Mouse (Mus musculus) embryonic facial prominence, embryonic 11.5 days (tissue): ENCODE measurements at regions not wholly inside any gene's neighbourhood (a gene's known extent, or its start where the extent isn't known, plus 50 kb on each side); places are given as distances from the start of the nearest gene placed in this dataset.

Source experiments
- ATAC-seq: fragments of 200-750 bp; cut with Nextera tagmentation; replicated peaks from 2 replicates; pipeline ENCODE4 v1.8.0; 2017; ENCODE audit warnings: low read depth; ENCODE audit not compliant: insufficient number of reproducible peaks, low FRiP score, low TSS enrichment
- DNase-seq: peaks from one replicate; pipeline ENCODE4 v3.0.0-alpha.2; 2015; ENCODE audit warnings: low spot score
- H3K27ac ChIP-seq: fragments of 300-500 bp; sonication (generic); replicated peaks from 2 replicates; pipeline ENCODE4 v1.5.1; 2014; ENCODE audit warnings: mild to moderate bottlenecking, low read depth, low read length, control low read depth
- H3K27me3 ChIP-seq: fragments of 300-500 bp; sonication (generic); 2 replicates; pipeline ENCODE4 v1.6.1; 2014; ENCODE audit warnings: mild to moderate bottlenecking, low read length, moderate library complexity, mixed read lengths; ENCODE audit not compliant: control insufficient read depth, insufficient read depth
- H3K36me3 ChIP-seq: fragments of 300-500 bp; sonication (generic); replicated peaks from 2 replicates; pipeline ENCODE4 v1.6.1; 2014; ENCODE audit warnings: low read depth, mild to moderate bottlenecking, low read length, moderate library complexity, mixed read lengths; ENCODE audit not compliant: control insufficient read depth, insufficient read depth
- H3K4me1 ChIP-seq: fragments of 300-500 bp; sonication (generic); 2 replicates; pipeline ENCODE4 v1.6.1; 2014; ENCODE audit warnings: low read length, mixed read lengths; ENCODE audit not compliant: control insufficient read depth, insufficient read depth
- H3K4me2 ChIP-seq: fragments of 300-500 bp; sonication (generic); 2 replicates; pipeline ENCODE4 v1.6.1; 2014; ENCODE audit warnings: low read depth, mild to moderate bottlenecking, control low read depth, low read length, moderate library complexity
- H3K4me3 ChIP-seq: fragments of 300-500 bp; sonication (generic); 2 replicates; pipeline ENCODE4 v1.5.1; 2014; ENCODE audit warnings: low read depth, low read length, control low read depth
- H3K9ac ChIP-seq: fragments of 300-500 bp; sonication (generic); replicated peaks from 2 replicates; pipeline ENCODE4 v1.6.1; 2014; ENCODE audit warnings: mild to moderate bottlenecking, control low read depth, low read length
- H3K9me3 ChIP-seq: fragments of 300-500 bp; sonication (generic); replicated peaks from 2 replicates; pipeline ENCODE4 v1.6.1; 2016; ENCODE audit warnings: mild to moderate bottlenecking, low read length, inconsistent platforms, mixed read lengths; ENCODE audit not compliant: control insufficient read depth
- WGBS: fragments of 180-500 bp; shearing (Covaris S2); extraction: QIAGEN DNeasy Blood & Tissue Kit; methylation state at CpG from one replicate; pipeline ENCODE4 v1.1.7; 2014; 5-methylcytosine and 5-hydroxymethylcytosine counted together

DNA sequence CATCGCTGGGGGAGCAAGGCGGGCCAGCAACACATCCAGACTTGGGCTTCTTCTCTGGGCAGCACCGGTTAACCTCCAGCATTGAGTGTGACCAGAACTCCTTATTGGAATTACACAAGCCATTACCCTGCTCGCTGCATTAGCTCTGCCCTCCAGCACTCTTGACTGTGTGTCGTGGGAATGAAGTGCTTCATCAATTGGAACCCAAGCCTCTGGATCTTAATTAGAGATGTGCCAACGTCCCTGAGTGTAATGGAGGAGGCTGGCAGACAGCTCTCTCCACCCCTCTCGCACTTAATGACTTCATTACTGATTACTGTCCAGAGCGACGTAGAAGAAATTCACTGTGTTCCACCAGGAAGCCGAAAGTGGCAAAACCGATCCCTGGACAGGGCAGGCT is 240.6 kb downstream of the Cdh26 start:
- Histone ChIP-seq H3K4me3 (no peak overlapping the region), H3K4me2 (no peak overlapping the region), H3K36me3 (no peaks in the 10 kb centered on the region), H3K9ac (no peak overlapping the region), H3K4me1 (no peaks in the 10 kb centered on the region), H3K27me3 (no peaks in the 10 kb centered on the region), H3K27ac (no peak overlapping the region), H3K9me3 (no peaks in the 10 kb centered on the region)
- DNase-seq, result no peak
- 73% methylated on average over 11 of the region's 11 CpGs for WGBS
- ATAC-seq, result no peak

DNA sequence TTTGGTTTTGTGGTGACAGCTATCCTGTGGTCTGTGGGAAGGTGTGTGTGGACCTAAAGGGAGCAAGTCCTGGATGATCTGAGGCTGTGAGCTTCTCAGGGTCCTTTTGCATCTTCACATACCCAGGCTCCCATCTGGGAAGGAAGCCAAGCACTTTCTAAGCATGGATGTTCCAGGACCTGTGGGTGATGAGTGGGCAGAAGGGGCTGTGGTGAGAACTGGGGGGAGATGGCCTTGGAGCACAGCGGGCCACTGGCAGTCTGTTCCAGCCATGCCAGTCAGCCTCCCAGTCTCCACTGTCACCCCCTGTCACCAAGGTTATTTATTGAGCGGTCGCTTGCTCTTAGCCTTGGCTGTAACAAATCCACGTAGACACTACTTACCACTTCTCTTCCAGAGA is 243.3 kb downstream of the Cdh26 start:
- WGBS, result 93% methylated on average over 4 of the region's 4 CpGs
- no peaks in the 10 kb centered on the region for H3K4me1 ChIP-seq
- no peak overlapping the region for H3K4me2 ChIP-seq
- no peaks in the 10 kb centered on the region for H3K36me3 ChIP-seq
- no peak overlapping the region for H3K27ac ChIP-seq
- H3K9ac ChIP-seq, result no peak overlapping the region
- H3K9me3 ChIP-seq, result no peaks in the 10 kb centered on the region
- no peak for DNase-seq
- no peak overlapping the region for H3K4me3 ChIP-seq
- H3K27me3 ChIP-seq, result no peaks in the 10 kb centered on the region
- ATAC-seq, result no peak

DNA sequence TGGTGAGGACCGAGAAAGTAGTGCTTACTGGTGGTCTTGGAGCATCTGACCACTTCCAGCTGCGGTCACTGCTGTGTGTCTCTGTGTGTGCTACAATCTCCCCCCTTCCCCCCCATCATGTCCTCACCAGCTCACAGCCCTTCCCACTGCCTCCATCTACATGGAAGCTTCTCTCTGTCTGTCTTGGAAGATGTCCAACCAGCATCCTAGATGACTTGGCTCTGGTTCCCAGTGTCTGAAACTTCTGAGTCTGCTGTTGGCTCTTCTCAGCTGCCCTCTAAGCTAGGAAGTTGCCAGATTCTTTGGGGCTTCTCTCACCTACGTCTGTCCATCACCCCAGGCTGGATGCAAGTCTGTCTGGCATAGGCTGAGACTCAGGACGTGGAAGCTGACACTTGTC is 244.3 kb downstream of the Cdh26 start:
- ATAC-seq (no peak), DNase-seq (no peak)
- 77% methylated on average over 4 of the region's 4 CpGs for WGBS
- Histone ChIP-seq H3K9ac (no peak overlapping the region), H3K4me1 (no peaks in the 10 kb centered on the region), H3K36me3 (no peaks in the 10 kb centered on the region), H3K4me3 (no peak overlapping the region), H3K9me3 (no peaks in the 10 kb centered on the region), H3K27me3 (no peaks in the 10 kb centered on the region), H3K4me2 (no peak overlapping the region), H3K27ac (no peak overlapping the region)

DNA sequence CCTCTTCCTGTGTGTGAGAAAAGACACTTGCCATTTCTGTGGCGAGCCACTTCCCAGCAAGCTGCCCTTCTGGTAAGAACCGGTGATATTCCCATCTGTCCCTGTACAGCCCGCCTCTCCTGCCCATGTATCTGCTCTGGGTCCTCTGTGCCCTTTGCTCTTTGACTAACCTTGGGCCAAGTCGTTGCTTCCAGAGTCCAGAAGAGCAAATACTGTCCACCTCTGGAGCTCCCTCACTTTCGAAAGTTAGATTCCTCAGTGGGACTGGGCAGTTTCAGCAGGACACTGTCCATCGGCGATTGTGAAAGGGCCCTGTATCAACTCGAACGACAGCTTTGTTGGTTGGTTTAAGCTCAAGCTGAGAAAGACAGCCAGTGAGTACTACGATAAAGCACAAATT is 246.6 kb downstream of the Cdh26 start:
- no peak overlapping the region for H3K4me3 ChIP-seq
- H3K9me3 ChIP-seq, result no peaks in the 10 kb centered on the region
- no peaks in the 10 kb centered on the region for H3K4me1 ChIP-seq
- no peak overlapping the region for H3K27ac ChIP-seq
- 78% methylated on average over 10 of the region's 10 CpGs for WGBS
- no peak overlapping the region for H3K9ac ChIP-seq
- H3K36me3 ChIP-seq, result no peaks in the 10 kb centered on the region
- ATAC-seq (no peak), DNase-seq (no peak)
- H3K4me2 ChIP-seq, result no peak overlapping the region
- no peaks in the 10 kb centered on the region for H3K27me3 ChIP-seq

DNA sequence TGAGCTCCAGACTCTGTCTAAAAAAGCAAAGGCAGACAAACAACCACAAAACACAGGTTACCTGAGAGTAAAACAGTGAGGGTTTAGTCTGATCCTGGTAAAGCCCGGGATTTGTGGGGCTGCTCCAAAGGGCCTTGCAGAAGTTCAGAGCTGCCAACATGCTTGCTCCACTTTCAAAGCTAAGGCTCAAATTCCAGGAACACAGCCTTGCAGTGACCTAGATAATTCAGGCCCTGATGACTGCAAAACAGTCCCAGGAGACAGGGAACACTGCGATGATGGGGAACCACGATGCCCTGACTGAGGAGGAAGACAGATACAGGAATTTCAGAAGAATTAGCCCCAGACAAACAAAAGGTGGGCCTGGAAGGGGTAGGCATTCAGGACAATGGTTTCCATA is 250.0 kb downstream of the Cdh26 start:
- no peak overlapping the region for H3K27ac ChIP-seq
- H3K27me3 ChIP-seq, result no peaks in the 10 kb centered on the region
- no peak for DNase-seq
- H3K9ac ChIP-seq, result no peak overlapping the region
- no peak overlapping the region for H3K4me2 ChIP-seq
- no peaks in the 10 kb centered on the region for H3K9me3 ChIP-seq
- H3K4me3 ChIP-seq, result no peak overlapping the region
- no peak for ATAC-seq
- no peaks in the 10 kb centered on the region for H3K4me1 ChIP-seq
- H3K36me3 ChIP-seq, result no peaks in the 10 kb centered on the region
- WGBS, result 68% methylated on average over 3 of the region's 3 CpGs

DNA sequence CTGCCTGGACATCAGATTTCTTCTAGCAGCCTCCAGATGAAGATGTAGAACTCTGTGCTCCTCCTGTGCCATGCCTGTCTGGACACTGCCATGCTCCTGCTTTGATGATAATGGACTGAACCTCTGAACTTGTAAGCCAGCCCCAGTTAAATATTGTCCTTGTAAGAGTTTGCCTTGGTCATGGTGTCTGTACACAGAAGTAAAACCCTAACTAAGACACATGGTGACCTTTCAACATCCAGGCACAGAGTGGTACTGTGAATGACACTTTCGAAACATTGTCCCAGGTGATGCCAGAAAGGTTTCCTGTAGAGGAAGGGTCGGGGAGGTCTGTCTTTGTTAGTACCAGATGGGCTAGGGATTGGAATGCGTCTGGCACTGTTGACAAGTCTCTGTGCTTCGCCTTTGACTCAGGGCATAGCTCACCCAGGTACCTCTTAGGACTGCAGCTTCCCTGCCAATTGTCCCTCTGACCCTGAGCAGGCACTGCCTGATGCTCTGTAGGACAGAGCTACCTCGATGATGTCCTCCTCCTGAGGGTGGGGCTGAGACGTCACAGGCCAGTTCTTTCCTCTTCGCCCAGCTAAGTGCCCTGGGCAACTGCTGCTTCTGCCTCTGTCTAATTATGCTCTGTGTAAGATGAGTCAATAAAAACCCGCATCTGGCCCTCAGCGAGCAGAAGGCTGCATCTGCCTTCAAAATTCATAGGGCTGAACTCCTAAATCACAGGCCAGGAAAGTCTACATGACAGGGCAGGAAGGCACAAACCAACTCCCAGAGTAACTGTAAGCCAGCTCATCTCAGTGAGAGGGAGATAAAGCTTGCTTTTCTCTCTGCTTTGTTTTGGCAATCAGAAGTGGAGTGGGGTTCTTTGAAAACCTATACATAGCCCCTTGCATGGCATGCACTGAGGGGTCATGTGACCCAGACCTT is 254.0 kb downstream of the Cdh26 start:
- Histone ChIP-seq H3K36me3 (no peaks in the 10 kb centered on the region), H3K27ac (no peak overlapping the region), H3K9ac (no peak overlapping the region), H3K4me3 (no peak overlapping the region), H3K27me3 (no peaks in the 10 kb centered on the region), H3K9me3 (no peaks in the 10 kb centered on the region), H3K4me2 (no peak overlapping the region), H3K4me1 (no peaks in the 10 kb centered on the region)
- DNase-seq (no peak), ATAC-seq (no peak)
- 45% methylated on average over 9 of the region's 9 CpGs for WGBS

DNA sequence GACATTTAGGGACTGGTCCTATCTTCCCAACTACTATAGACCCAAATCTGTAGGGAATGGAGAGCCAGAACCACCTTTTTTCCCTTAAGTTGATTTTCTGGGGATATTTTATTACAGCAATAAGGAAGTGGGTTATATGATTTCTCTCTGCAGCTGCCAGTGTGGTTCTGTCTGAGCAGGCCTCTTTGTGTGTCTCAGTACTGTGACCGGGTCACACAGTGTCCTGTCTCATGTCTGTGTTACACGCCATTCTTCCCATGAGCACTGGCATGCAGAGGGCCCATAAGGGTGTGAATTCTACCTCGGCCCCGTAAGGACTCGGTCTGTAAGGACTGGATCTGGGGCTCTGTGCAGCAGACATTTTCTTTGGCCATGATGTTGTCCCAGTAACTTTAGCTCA is 254.9 kb downstream of the Cdh26 start:
- H3K4me3 ChIP-seq, result no peak overlapping the region
- H3K27ac ChIP-seq, result no peak overlapping the region; the same call in 1 of the 2 replicates
- no peaks in the 10 kb centered on the region for H3K27me3 ChIP-seq
- H3K36me3 ChIP-seq, result no peaks in the 10 kb centered on the region
- WGBS, result 90% methylated on average over 5 of the region's 5 CpGs
- H3K4me2 ChIP-seq, result no peak overlapping the region
- H3K9me3 ChIP-seq, result no peaks in the 10 kb centered on the region
- DNase-seq (no peak), ATAC-seq (no peak)
- no peak overlapping the region for H3K9ac ChIP-seq
- no peaks in the 10 kb centered on the region for H3K4me1 ChIP-seq

DNA sequence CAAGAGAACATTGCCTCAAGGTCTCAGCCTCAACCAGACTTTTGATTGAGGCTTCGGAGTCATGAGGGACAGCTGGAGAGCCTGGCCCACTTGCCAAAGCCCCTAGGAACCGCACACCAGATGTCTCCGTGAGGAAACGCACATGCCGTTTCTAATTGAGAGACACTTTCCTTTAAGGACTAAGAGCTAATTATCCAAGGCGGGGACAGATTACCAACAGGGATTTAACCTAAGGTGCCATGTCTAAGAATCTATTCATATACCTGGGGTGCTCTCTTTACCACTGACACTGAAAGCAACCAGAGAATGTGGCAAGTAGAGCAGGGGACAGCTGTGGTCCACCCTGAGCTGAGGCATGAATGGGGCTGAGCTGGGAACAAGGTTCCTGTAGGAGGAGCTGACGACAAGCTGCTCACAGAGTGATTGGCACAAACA is 255.9 kb downstream of the Cdh26 start:
- peak; percentile 17 for DNase-seq
- 43% methylated on average over 7 of the region's 7 CpGs for WGBS
- no peak for ATAC-seq

More for the DNA sequence above, 255.9 kb downstream of the Cdh26 start:
- H3K27ac ChIP-seq, result no peak overlapping the region
- H3K4me2 ChIP-seq, result no peak overlapping the region
- H3K36me3 ChIP-seq, result no peaks in the 10 kb centered on the region
- H3K9me3 ChIP-seq, result no peaks in the 10 kb centered on the region
- H3K4me1 ChIP-seq, result no peaks in the 10 kb centered on the region
- H3K9ac ChIP-seq, result no peak overlapping the region
- no peaks in the 10 kb centered on the region for H3K27me3 ChIP-seq
- H3K4me3 ChIP-seq, result no peak overlapping the region
